Comparison of ENCODE assay signal across 8 mouse cellular contexts in genomic region chr4:138251819-138252218, GRCm38 (mm10). TPM values are rescaled to one million over a fixed set of nuclear protein-coding genes. Genes with fewer than 3 reads are reported as not detected.
DNase-seq lines count a peak whose midpoint lies in the region; ATAC-seq lines count a peak whose summit lies in the region.

No protein-coding gene starts in this region.

- peak overlapping the region; percentile 5 for H3K4me3 ChIP-seq in lung, embryonic 15.5 days
- H3K4me3 ChIP-seq in midbrain, embryonic 14.5 days (replicated peaks; ENCODE audit: low read depth, low read length) = peak overlapping the region; percentile 58

- H3K36me3 ChIP-seq in lung, embryonic 15.5 days = peaks cover 8% of the 10 kb centered on the region
- peaks cover 12% of the 10 kb centered on the region for H3K36me3 ChIP-seq in midbrain, embryonic 14.5 days (ENCODE audit: control insufficient read depth, insufficient read depth, low read length)

- H3K27me3 ChIP-seq in lung, embryonic 15.5 days = peaks cover 35% of the 10 kb centered on the region
- peaks cover 10% of the 10 kb centered on the region; the same call in 1 of the 2 replicates for H3K27me3 ChIP-seq in midbrain, embryonic 14.5 days (ENCODE audit: control insufficient read depth, insufficient read depth, low read length)

- WGBS in lung, embryonic 15.5 days = under 1% methylated on average over 14 of the region's 14 CpGs
- under 1% methylated on average over 14 of the region's 14 CpGs for WGBS in midbrain, embryonic 14.5 days

- no peak for DNase-seq in lung, postnatal 36 days
- peak; percentile 49 for DNase-seq in c-Kit-positive CD71-negative TER-119-negative erythroid progenitor cells, embryonic 14.5 days (ENCODE audit: low read depth)
- DNase-seq in kidney, postnatal 4 days = peak; percentile 39 to 58
- DNase-seq in midbrain, embryonic 14.5 days = peak; percentile 71
- no peak for DNase-seq in gastrocnemius, postnatal 14 days
- DNase-seq in adrenal gland, postnatal 4 days (ENCODE audit: low spot score in 2 of 2) = no peak

- H3K9ac ChIP-seq in lung, embryonic 15.5 days = no peak overlapping the region
- peak overlapping the region; percentile 32 for H3K9ac ChIP-seq in midbrain, embryonic 14.5 days (replicated peaks; ENCODE audit: low read length)

- H3K4me1 ChIP-seq in lung, embryonic 15.5 days = peaks cover 33% of the 10 kb centered on the region
- peaks cover 30% of the 10 kb centered on the region for H3K4me1 ChIP-seq in midbrain, embryonic 14.5 days (ENCODE audit: control insufficient read depth, insufficient read depth, low read length)

- intact Hi-C loops in gastrocnemius, postnatal 14 days (cut with DNase I; ENCODE audit: low total_unique reads) = no loop called here

- no peaks in the 10 kb centered on the region for H3K9me3 ChIP-seq in lung, embryonic 15.5 days
- no peaks in the 10 kb centered on the region for H3K9me3 ChIP-seq in midbrain, embryonic 14.5 days (ENCODE audit: control insufficient read depth, low read length)

- H3K4me2 ChIP-seq in lung, embryonic 15.5 days = peak overlapping the region; percentile 48
- peak overlapping the region; percentile 95 for H3K4me2 ChIP-seq in midbrain, embryonic 14.5 days (ENCODE audit: low read length)

- 0 out of 2 replicates have a peak, but pooled peaks have one; percentile 32 for ATAC-seq in lung, embryonic 15.5 days (ENCODE audit: borderline replicate concordance, extremely low read depth, low FRiP score, low TSS enrichment)
- ATAC-seq in granulocyte monocyte progenitor cell, adult 5-6 weeks (replicated peaks; ENCODE audit: poor library complexity, severe bottlenecking) = peak; percentile 54
- no peak for ATAC-seq in midbrain, embryonic 14.5 days (ENCODE audit: low FRiP score, low TSS enrichment)

- no peak overlapping the region for H3K27ac ChIP-seq in lung, embryonic 15.5 days
- peak overlapping the region; percentile 21 for H3K27ac ChIP-seq in midbrain, embryonic 14.5 days (replicated peaks; ENCODE audit: low read depth, low read length)

RNA-seq across cellular contexts. Expression of gene Kif17, which starts 1.6 kb away (rescaled TPM):
- 3.0 and 3.9 TPM in 2 replicates for polyA plus RNA-seq in lung, embryonic 15.5 days (2015; fragmentation: Nextera tagmentation; extraction: Ambion mirVana)
- total RNA-seq in granulocyte monocyte progenitor cell, adult 5-6 weeks (2014; fragmentation: Nextera tagmentation) = 8.1 and 10.6 TPM in 2 replicates
- total RNA-seq in granulocyte monocyte progenitor cell, adult 5-6 weeks (2017) = 6.0 and 8.9 TPM in 2 replicates
- 2.5 and 2.9 TPM in 2 replicates for polyA plus RNA-seq in midbrain, embryonic 14.5 days (2014; fragmentation: Nextera tagmentation; extraction: Ambion mirVana)
- total RNA-seq in gastrocnemius, postnatal 14 days (2021) = not detected
- total RNA-seq in adrenal gland, postnatal 4 days (2021) = 1 to 10 TPM; 5.6 to 6.7 TPM

RNA-seq across cellular contexts. Expression of gene Sh2d5, which starts 1.6 kb away (rescaled TPM):
- 0.27 and 0.35 TPM in 2 replicates for polyA plus RNA-seq in lung, embryonic 15.5 days (2015; fragmentation: Nextera tagmentation; extraction: Ambion mirVana)
- 29.1 and 42.7 TPM in 2 replicates for total RNA-seq in granulocyte monocyte progenitor cell, adult 5-6 weeks (2014; fragmentation: Nextera tagmentation)
- 18.8 and 27.7 TPM in 2 replicates for total RNA-seq in granulocyte monocyte progenitor cell, adult 5-6 weeks (2017)
- polyA plus RNA-seq in midbrain, embryonic 14.5 days (2014; fragmentation: Nextera tagmentation; extraction: Ambion mirVana) = 7.7 and 9.4 TPM in 2 replicates
- not detected for total RNA-seq in gastrocnemius, postnatal 14 days (2021)
- 1 to 10 TPM; 3.7 to 4.5 TPM for total RNA-seq in adrenal gland, postnatal 4 days (2021)

RNA-seq across cellular contexts. Expression of gene Hp1bp3, which starts 35.7 kb away (rescaled TPM):
- polyA plus RNA-seq in lung, embryonic 15.5 days (2015; fragmentation: Nextera tagmentation; extraction: Ambion mirVana) = 143 and 149 TPM in 2 replicates
- 203 and 218 TPM in 2 replicates for total RNA-seq in granulocyte monocyte progenitor cell, adult 5-6 weeks (2014; fragmentation: Nextera tagmentation)
- total RNA-seq in granulocyte monocyte progenitor cell, adult 5-6 weeks (2017) = 221 and 239 TPM in 2 replicates
- polyA plus RNA-seq in midbrain, embryonic 14.5 days (2014; fragmentation: Nextera tagmentation; extraction: Ambion mirVana) = 257 and 278 TPM in 2 replicates
- total RNA-seq in gastrocnemius, postnatal 14 days (2021) = 10 to 100 TPM; 49.4 to 49.6 TPM
- 100 to 1,000 TPM; 212 to 217 TPM for total RNA-seq in adrenal gland, postnatal 4 days (2021)

RNA-seq across cellular contexts. Expression of gene Ddost, which starts 52.7 kb away (rescaled TPM):
- 413 and 429 TPM in 2 replicates for polyA plus RNA-seq in lung, embryonic 15.5 days (2015; fragmentation: Nextera tagmentation; extraction: Ambion mirVana)
- total RNA-seq in granulocyte monocyte progenitor cell, adult 5-6 weeks (2014; fragmentation: Nextera tagmentation) = 318 and 319 TPM in 2 replicates
- total RNA-seq in granulocyte monocyte progenitor cell, adult 5-6 weeks (2017) = 238 and 289 TPM in 2 replicates
- polyA plus RNA-seq in midbrain, embryonic 14.5 days (2014; fragmentation: Nextera tagmentation; extraction: Ambion mirVana) = 177 and 184 TPM in 2 replicates
- total RNA-seq in gastrocnemius, postnatal 14 days (2021) = 10 to 100 TPM; 51.0 to 59.3 TPM
- 100 to 1,000 TPM; 165 to 169 TPM for total RNA-seq in adrenal gland, postnatal 4 days (2021)

Comparison
In these comparisons a context has a peak if more than half of its experiments do, and no peak if none do; other contexts are left out.
1. DNase-seq: peak in c-Kit-positive CD71-negative TER-119-negative erythroid progenitor cells, embryonic 14.5 days (single experiment), kidney, postnatal 4 days (2 of 2) and midbrain, embryonic 14.5 days (single experiment); none in lung, postnatal 36 days (single experiment), gastrocnemius, postnatal 14 days (single experiment) and adrenal gland, postnatal 4 days (0 of 2).
2. RNA of gene Kif17, which starts 1.6 kb away (total RNA-seq): 6.0 to 10.6 TPM in granulocyte monocyte progenitor cell, adult 5-6 weeks and 5.6 to 6.7 TPM in adrenal gland, postnatal 4 days; not detected in gastrocnemius, postnatal 14 days; every median in the first group is over 4 times any median in the second.
3. RNA of gene Hp1bp3, which starts 35.7 kb away (total RNA-seq): 203 to 239 TPM in granulocyte monocyte progenitor cell, adult 5-6 weeks and 212 to 217 TPM in adrenal gland, postnatal 4 days; 49.4 to 49.6 TPM in gastrocnemius, postnatal 14 days; every median in the first group is over 4 times any median in the second.